Mouse (Mus musculus) hindbrain, postnatal 0 days (tissue): ENCODE measurements around the gene Gramd4. TPM values are rescaled to one million over a fixed set of nuclear protein-coding genes. Genes with fewer than 3 reads are reported as not detected.

Experiments
- ATAC-seq: fragments of 200-750 bp; cut with Nextera tagmentation; 2 replicates; pipeline ENCODE4 v1.8.0; 2017; ENCODE audit warnings: mild to moderate bottlenecking, moderate TSS enrichment, moderate library complexity
- DNase-seq: peaks from one replicate; pipeline ENCODE4 v3.0.0-alpha.2; 2015; ENCODE audit warnings: low spot score
- H3K27ac ChIP-seq: fragments of 300-500 bp; sonication (generic); 2 replicates; pipeline ENCODE4 v1.5.1; 2014; ENCODE audit warnings: mild to moderate bottlenecking
- H3K27me3 ChIP-seq: fragments of 300-500 bp; sonication (generic); 2 replicates; pipeline ENCODE4 v1.6.1; 2014; ENCODE audit warnings: low read length, mixed read lengths; ENCODE audit not compliant: insufficient read depth
- H3K36me3 ChIP-seq: fragments of 300-500 bp; sonication (generic); 2 replicates; pipeline ENCODE4 v1.6.1; 2014; ENCODE audit warnings: low read length, mixed read lengths; ENCODE audit not compliant: insufficient read depth
- H3K4me1 ChIP-seq: fragments of 300-500 bp; sonication (generic); 2 replicates; pipeline ENCODE4 v1.6.1; 2014; ENCODE audit warnings: antibody characterized with exemption, low read length, mixed read lengths; ENCODE audit not compliant: insufficient read depth
- H3K4me2 ChIP-seq: fragments of 300-500 bp; sonication (generic); 2 replicates; pipeline ENCODE4 v1.6.1; 2014; ENCODE audit warnings: low read depth, mild to moderate bottlenecking, low read length, moderate library complexity, mixed read lengths
- H3K4me3 ChIP-seq: fragments of 300-500 bp; sonication (generic); 2 replicates; pipeline ENCODE4 v1.5.1; 2014; ENCODE audit warnings: low read length
- H3K9ac ChIP-seq: fragments of 300-500 bp; sonication (generic); replicated peaks from 2 replicates; pipeline ENCODE4 v1.6.1; 2014; ENCODE audit warnings: mild to moderate bottlenecking, low read length, moderate library complexity, mixed read lengths
- H3K9me3 ChIP-seq: fragments of 300-500 bp; sonication (generic); 2 replicates; pipeline ENCODE4 v1.6.1; 2016; ENCODE audit warnings: low read length, mixed read lengths
- CTCF ChIP-seq: IDR thresholded peaks from 2 replicates; pipeline ENCODE4 v1.5.1; 2016; ENCODE audit warnings: antibody characterized with exemption, control low read depth, low read depth
- WGBS: fragments of 180-500 bp; shearing (Covaris S2); extraction: QIAGEN DNeasy Blood & Tissue Kit; methylation state at CpG from one replicate; pipeline ENCODE4 v1.1.7; 2014; 5-methylcytosine and 5-hydroxymethylcytosine counted together
- polyA plus RNA-seq: library from polyadenylated mRNA; unstranded; fragments of >200 nt; fragmentation: Nextera tagmentation; extraction: Ambion mirVana; gene quantifications from 2 replicates; pipeline ENCODE4 v1.2.1, GENCODE M21; 2015
- total RNA-seq: library from RNA; depleted of rRNA; stranded (reverse); fragments of >200 nt; gene quantifications from 2 replicates; pipeline ENCODE4 v1.2.3, GENCODE M21; 2014

Gene Gramd4
- total and polyA plus RNA-seq, 2 experiments from 2014 or later, result 18.6 to 36.2 TPM

DNA sequence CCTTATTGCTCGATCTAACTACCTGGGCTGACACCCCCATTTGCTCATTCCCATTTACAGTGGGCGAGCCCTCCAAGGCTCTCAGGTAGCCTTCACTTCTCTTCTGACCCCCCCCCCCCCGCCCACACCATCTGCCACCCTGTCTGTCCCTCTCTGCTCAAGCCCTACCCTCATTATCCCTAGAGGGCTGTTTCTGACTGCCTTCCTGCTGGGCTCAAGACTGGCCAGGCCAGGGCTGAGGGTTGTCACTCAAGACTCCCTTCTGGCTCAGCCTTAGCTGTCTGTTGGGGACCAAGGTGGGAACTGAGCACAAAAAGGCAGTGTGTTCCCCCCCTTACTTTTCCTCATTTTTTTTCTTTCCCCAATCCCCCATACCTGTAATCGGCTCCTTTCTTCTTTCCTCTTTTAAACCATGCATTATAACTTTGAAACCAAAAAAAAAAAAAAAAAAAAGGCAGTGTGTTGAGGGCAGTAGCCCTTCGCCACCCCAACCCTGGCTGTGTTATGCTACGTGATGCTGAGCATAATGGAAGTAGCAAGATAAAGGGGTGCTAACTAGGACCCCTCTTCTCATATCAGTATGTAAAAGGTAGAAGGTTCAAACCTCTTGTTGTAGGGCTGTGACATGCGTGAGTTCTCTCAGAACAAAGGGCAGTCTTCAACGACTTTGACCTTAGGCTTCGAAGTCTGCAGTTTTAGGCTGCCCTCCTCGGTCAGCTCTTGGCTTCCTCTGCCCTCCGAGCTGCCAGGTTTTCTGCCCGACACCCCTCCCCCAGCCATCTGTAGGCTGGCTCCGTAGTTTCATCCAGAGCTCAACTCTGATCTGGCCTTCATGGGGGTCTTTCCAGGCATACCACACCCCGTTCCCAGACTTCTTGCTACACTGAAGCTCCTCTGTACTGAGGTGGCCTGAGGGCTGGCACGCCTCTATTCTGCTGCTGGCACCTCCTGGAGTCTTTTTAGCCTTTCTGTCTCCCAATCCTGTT, 59.9 kb downstream of the Gramd4 start:
- Histone ChIP-seq H3K9ac (no peak overlapping the region), H3K4me2 (no peak overlapping the region), H3K36me3 (peaks cover 25% of the 10 kb centered on the region; the same call in 1 of the 2 replicates), H3K4me3 (no peak overlapping the region), H3K4me1 (peaks cover 20% of the 10 kb centered on the region; the same call in 1 of the 2 replicates), H3K27ac (peak overlapping the region; percentile 58; the same call in 1 of the 2 replicates), H3K9me3 (no peaks in the 10 kb centered on the region), H3K27me3 (no peaks in the 10 kb centered on the region)
- TF ChIP-seq CTCF, result no peak
- 55% methylated on average over 14 of the region's 15 CpGs for WGBS
- peak; percentile 64 for DNase-seq
- peak; percentile 41; the same call in 1 of the 2 replicates for ATAC-seq

DNA sequence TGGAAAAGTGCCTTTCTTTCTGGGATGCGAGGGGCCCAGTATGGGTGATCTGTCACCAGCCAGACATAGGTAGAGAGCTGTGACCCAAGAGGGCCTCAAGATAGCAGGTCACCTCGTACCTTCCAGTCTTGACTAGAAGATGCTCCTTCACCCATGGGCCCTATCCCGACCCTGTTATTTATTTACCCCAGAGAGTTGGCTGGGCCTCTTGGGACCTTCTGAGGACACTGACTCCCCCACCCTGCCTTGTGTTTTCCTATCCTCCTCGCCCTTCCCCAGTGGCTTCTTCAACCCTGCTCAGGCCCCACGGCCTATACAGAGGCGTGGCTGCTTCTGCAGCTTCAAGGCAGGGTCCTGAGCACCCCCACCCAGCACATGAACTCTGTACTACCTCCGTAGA, 61.7 kb downstream of the Gramd4 start:
- Histone ChIP-seq H3K9ac (no peak overlapping the region), H3K27ac (no peak overlapping the region), H3K4me3 (no peak overlapping the region), H3K4me2 (no peak overlapping the region), H3K9me3 (no peaks in the 10 kb centered on the region), H3K4me1 (peaks cover 12% of the 10 kb centered on the region; the same call in 1 of the 2 replicates), H3K27me3 (no peaks in the 10 kb centered on the region), H3K36me3 (peaks cover 33% of the 10 kb centered on the region)
- 90% methylated on average over 7 of the region's 7 CpGs for WGBS
- no peak for TF ChIP-seq CTCF
- no peak for ATAC-seq
- DNase-seq, result no peak

DNA sequence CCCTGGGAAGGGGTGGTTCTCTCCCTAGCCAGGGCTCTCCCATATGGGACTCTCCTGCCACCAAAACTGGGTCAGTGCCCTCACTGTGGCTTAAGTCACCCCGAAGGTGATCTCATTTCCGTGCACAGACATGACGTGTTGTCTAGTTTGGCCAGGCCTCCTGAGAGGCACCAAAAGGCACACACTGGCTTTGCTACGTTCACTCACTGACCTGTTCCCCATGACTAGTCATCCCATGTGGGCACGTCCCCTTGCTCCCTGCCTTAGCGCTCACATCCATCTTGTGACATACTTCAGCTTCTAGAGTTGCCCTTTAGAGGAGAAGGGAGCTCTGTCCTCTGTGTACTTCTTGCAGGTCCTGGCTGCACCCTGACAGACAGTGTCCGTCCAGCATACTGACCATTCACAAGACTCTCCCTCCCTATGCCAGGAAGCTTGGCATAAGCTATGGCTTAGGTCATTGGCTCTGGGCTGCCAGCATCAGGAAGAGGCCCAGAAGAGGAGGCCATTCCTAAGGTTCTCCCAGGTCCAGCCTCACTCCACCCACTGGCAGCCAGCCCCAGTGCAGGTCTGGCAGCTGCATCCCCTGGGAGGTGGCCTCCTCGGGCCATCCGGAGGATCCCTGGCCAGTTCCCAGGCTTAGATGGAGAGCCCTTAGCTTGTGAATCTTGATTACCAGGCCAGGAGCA, 64.9 kb downstream of the Gramd4 start:
- WGBS, result 80% methylated on average over 9 of the region's 9 CpGs
- H3K27ac ChIP-seq, result peak overlapping the region; percentile 32; the same call in 1 of the 2 replicates
- H3K9me3 ChIP-seq, result no peaks in the 10 kb centered on the region
- H3K27me3 ChIP-seq, result no peaks in the 10 kb centered on the region
- DNase-seq (peak; percentile 37), ATAC-seq (peak; percentile 35; the same call in 1 of the 2 replicates)
- peaks cover 4% of the 10 kb centered on the region; the same call in 1 of the 2 replicates for H3K4me1 ChIP-seq
- no peak for TF ChIP-seq CTCF
- H3K4me3 ChIP-seq, result no peak overlapping the region
- no peak overlapping the region for H3K4me2 ChIP-seq
- H3K9ac ChIP-seq, result no peak overlapping the region
- H3K36me3 ChIP-seq, result peaks cover 50% of the 10 kb centered on the region

DNA sequence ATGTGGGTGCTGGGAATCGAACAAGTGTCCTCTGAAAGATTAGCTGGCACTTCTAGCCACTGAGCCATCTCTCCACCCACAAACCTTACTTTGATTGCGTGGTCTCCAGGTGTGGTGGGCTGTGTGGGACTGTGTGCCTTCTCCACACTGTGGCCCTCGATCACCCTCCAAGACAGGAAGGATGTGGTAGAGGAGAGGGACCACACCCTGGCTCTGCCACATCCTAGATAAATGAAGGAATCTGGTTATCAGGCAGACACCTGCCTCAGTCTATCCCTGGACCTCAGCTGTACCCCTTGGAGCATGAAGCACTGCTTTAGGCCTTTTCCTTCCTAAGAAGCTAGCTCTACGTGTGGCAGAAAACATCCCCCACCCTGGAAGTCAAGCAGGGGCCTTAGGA, 65.9 kb downstream of the Gramd4 start:
- Histone ChIP-seq H3K4me2 (no peak overlapping the region), H3K4me3 (no peak overlapping the region), H3K9me3 (no peaks in the 10 kb centered on the region), H3K27me3 (no peaks in the 10 kb centered on the region), H3K36me3 (peaks cover 60% of the 10 kb centered on the region), H3K4me1 (no peaks in the 10 kb centered on the region), H3K27ac (no peak overlapping the region), H3K9ac (no peak overlapping the region)
- WGBS, result 86% methylated on average over 4 of the region's 4 CpGs
- DNase-seq (no peak), ATAC-seq (no peak)
- no peak for TF ChIP-seq CTCF

DNA sequence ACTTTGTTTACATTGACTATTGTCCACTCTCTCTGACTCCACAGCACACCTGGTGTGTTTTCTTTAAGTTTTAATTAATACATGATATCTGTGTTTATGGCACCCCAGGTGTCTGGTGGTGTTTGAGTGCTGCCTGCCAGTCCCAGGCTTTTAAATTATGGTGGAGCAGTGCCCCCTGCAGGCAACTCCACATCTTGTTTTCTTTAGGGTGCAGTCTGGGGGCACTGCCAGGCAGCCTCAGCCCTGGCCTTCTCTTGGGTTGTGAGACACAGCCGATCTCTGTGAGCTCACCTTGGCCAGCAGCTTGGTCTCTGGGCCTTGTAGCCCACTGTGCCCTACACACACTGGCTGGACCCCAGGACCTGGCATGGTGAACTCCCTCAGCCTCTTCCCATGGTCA, 66.9 kb downstream of the Gramd4 start:
- Histone ChIP-seq H3K27me3 (no peaks in the 10 kb centered on the region), H3K36me3 (peaks cover 62% of the 10 kb centered on the region), H3K9ac (no peak overlapping the region), H3K27ac (no peak overlapping the region), H3K4me2 (no peak overlapping the region), H3K9me3 (no peaks in the 10 kb centered on the region), H3K4me3 (no peak overlapping the region), H3K4me1 (no peaks in the 10 kb centered on the region)
- ATAC-seq, result peak; percentile 57; the same call in 1 of the 2 replicates
- WGBS, result 48% methylated on average over 1 of the region's 1 CpGs
- TF ChIP-seq CTCF, result peak; percentile 77
- DNase-seq, result peak; percentile 82

GRCm38 (mm10) chr15:86129036-86129435, 71.5 kb downstream of the Gramd4 start:
- Histone ChIP-seq H3K9me3 (no peaks in the 10 kb centered on the region), H3K36me3 (peaks cover 76% of the 10 kb centered on the region), H3K4me3 (no peak overlapping the region), H3K9ac (no peak overlapping the region), H3K27ac (no peak overlapping the region), H3K4me2 (no peak overlapping the region), H3K4me1 (no peaks in the 10 kb centered on the region), H3K27me3 (no peaks in the 10 kb centered on the region)
- peak; percentile 33 for DNase-seq
- ATAC-seq, result peak; percentile 61; the same call in 1 of the 2 replicates
- TF ChIP-seq CTCF, result no peak
- 71% methylated on average over 3 of the region's 3 CpGs for WGBS
